Mouse (Mus musculus) lung, adult 2 months (tissue): ENCODE results near the gene Ttf1. TPM values are rescaled to one million over a fixed set of nuclear protein-coding genes. Genes with fewer than 3 reads are reported as not detected.
"Not testable (repeated sequence)": the region's sequence is repeated elsewhere in the genome, so short reads cannot be mapped to it uniquely, and the experiment has no call there.

Experiments used
- DNase-seq: peaks from one replicate; pipeline ENCODE4 v3.0.0; 2022
- H3K4me1 ChIP-seq: fragments of 200-500 bp; 2 replicates; pipeline ENCODE4 v1.6.1; 2011; ENCODE audit warnings: low read length; ENCODE audit not compliant: control insufficient read depth, insufficient read depth
- H3K4me3 ChIP-seq: fragments of 200-500 bp; replicated peaks from 2 replicates; pipeline ENCODE3; 2011; ENCODE audit warnings: low read depth, mild to moderate bottlenecking, control low read depth, low read length; ENCODE audit errors: extremely low read depth
- CTCF ChIP-seq: fragments of 200-500 bp; IDR thresholded peaks from 2 replicates; pipeline ENCODE4 v1.5.1; 2011; ENCODE audit warnings: mild to moderate bottlenecking, low read length, control low read depth; ENCODE audit not compliant: insufficient read depth
- POLR2A ChIP-seq: fragments of 200-500 bp; IDR thresholded peaks from 2 replicates; pipeline ENCODE4 v1.6.1; 2011; ENCODE audit warnings: low read depth, mild to moderate bottlenecking, control low read depth, low read length, borderline replicate concordance; ENCODE audit errors: extremely low read depth
- WGBS: fragments of 180-500 bp; shearing (Covaris S2); methylation state at CpG from one replicate; pipeline ENCODE4 v1.1.7; 2018; 5-methylcytosine and 5-hydroxymethylcytosine counted together
- polyA plus RNA-seq: library from polyadenylated mRNA; depleted of rRNA; stranded (reverse); fragments of >200 nt; gene quantifications from 2 replicates; pipeline ENCODE4 v1.2.3, GENCODE M21; 2012

The Ttf1 gene
- polyA plus RNA-seq, 1 experiment: 7.2 TPM

DNA sequence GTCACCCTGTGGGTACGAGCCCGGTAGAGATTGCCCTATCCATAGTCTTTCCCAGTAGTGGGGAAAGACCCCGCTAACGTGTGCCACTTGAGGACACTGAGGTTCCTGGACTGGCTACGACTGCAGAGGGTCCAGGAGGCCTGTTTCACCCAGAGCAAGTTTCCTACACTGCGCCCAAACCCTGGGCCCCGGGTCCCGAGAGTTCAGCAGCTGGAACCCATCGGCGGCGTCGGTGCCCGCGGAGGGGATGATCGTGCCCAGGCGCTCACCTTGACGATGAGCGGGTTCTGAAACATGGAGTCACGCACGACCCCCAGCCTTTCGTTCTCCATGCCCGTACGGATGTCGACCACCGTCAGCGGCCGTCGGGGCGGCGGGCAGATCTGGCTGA is 5.5 kb upstream of the Ttf1 start:
- DNase-seq: no peak
- peak overlapping the region; percentile 91 for H3K4me3 ChIP-seq
- 2% methylated on average over 30 of the region's 30 CpGs for WGBS
- no peak for TF ChIP-seq POLR2A
- no peak for TF ChIP-seq CTCF
- H3K4me1 ChIP-seq: peaks cover 13% of the 10 kb centered on the region

GRCm38 (mm10) chr2:29054991-29055390 is 5.1 kb upstream of the Ttf1 start, which contains the start of gene Cfap77:
TSS of gene Cfap77 (minus strand) at chr2:29055066.
- WGBS: under 1% methylated on average over 25 of the region's 25 CpGs
- Histone ChIP-seq H3K4me1 (peaks cover 13% of the 10 kb centered on the region), H3K4me3 (peak within 1 kb of the TSS; percentile 91)
- peak; percentile 69 for DNase-seq
- TF ChIP-seq POLR2A (no peak), CTCF (no peak)

- no peak for DNase-seq
- WGBS: 93% methylated on average over 6 of the region's 6 CpGs
- H3K4me3 ChIP-seq: no peak overlapping the region
- TF ChIP-seq POLR2A (no peak), CTCF (no peak)
- H3K4me1 ChIP-seq: no peaks in the 10 kb centered on the region
Observed at GRCm38 (mm10) chr2:29065796-29066195, 5.7 kb downstream of the Ttf1 start.

DNA sequence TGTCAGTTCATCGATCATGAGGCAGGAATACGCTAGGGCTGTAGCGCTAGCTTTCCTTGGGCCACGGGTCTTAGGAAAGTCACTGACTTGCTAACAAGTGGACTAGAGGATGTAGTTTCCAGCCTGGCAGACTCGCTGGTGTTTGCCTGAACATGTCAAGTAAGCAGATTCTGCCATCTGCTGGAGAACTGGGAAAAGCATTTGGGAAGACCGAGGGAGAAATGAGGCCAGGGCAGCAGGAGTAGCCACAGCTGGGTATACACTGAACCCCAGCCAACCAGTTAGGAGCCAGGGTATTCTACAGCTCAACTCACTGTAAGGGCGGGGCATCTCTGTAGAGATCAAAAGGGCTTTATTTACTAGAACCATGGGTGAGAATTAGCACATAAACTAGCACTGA is 6.3 kb downstream of the Ttf1 start:
- Histone ChIP-seq H3K4me1 (no peaks in the 10 kb centered on the region), H3K4me3 (no peak overlapping the region)
- WGBS: 53% methylated on average over 7 of the region's 7 CpGs
- TF ChIP-seq POLR2A (no peak), CTCF (0 out of 2 replicates have a peak, but pooled peaks have one; percentile 2)
- DNase-seq: no peak

DNA sequence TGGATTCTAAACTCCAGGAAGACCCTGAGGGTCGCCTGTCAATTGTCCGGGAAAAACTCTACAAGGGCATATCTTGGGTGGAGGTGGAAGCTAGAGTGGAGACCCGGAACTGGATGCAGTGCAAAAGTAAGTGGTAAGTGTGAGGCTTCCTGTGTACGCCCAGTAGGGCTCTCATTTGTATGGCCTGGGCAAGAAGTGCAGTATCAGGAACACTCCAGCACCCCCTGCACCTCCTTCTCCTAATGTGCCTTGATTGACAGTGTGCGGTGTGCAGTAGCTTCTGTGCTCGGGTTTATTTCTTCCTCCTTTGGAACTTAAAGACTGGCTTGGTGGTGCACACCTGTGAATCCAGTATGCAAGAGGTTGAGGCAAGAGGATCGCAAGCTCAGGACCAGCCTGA is 14.6 kb downstream of the Ttf1 start:
- no peak for TF ChIP-seq CTCF
- TF ChIP-seq POLR2A: no peak
- 93% methylated on average over 7 of the region's 7 CpGs for WGBS
- no peak for DNase-seq
- no peak overlapping the region for H3K4me3 ChIP-seq
- H3K4me1 ChIP-seq: no peaks in the 10 kb centered on the region

DNA sequence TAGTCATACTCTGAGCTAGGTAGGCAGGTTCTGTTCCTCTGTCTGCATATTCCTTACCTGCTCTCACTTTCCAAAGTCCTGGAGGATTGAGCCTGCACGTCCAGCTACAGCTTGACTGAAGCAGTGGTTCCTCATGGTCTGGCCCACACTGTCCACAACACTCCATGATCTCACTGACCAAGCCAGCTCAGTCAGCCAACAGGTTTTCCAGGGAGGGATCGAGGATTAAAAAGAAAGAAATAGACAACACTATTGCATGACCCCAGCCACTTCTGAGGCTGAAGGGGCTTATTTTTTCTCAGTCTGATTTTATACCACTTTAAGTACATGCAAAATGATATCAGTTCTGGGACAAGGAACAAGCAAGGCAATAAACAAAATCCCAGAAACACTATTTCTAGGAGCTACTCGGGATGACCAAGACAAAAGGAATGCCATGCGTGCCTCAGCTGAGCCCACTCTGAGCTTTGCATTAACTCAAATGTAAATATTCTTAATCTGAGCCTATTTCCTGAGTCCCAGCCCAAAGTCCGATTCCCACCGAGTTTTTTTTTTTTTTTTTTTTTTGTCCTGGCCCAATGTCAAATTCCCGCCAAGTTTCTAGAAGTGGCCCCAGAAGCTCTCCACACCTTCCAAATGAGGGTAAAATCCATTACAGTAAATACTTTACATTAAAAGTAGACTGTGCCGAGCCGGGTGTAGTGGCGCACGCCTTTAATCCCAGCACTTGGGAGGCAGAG is 15.4 kb downstream of the Ttf1 start:
- TF ChIP-seq POLR2A (no peak), CTCF (no peak)
- H3K4me3 ChIP-seq: no peak overlapping the region
- WGBS: 66% methylated on average over 11 of the region's 11 CpGs

GRCm38 (mm10) chr2:29076226-29076625 is 16.2 kb downstream of the Ttf1 start:
- no peaks in the 10 kb centered on the region for H3K4me1 ChIP-seq
- WGBS: 82% methylated on average over 2 of the region's 2 CpGs
- no peak for TF ChIP-seq CTCF
- TF ChIP-seq POLR2A: no peak
- no peak overlapping the region for H3K4me3 ChIP-seq
- DNase-seq: no peak

More for the DNA sequence above, 15.4 kb downstream of the Ttf1 start:
- DNase-seq: no peak
- no peaks in the 10 kb centered on the region for H3K4me1 ChIP-seq

GRCm38 (mm10) chr2:29081965-29082364 is 21.9 kb downstream of the Ttf1 start:
- 71% methylated on average over 3 of the region's 3 CpGs for WGBS
- TF ChIP-seq CTCF (no peak), POLR2A (no peak)
- Histone ChIP-seq H3K4me3 (no peak overlapping the region), H3K4me1 (no peaks in the 10 kb centered on the region)
- no peak for DNase-seq

DNA sequence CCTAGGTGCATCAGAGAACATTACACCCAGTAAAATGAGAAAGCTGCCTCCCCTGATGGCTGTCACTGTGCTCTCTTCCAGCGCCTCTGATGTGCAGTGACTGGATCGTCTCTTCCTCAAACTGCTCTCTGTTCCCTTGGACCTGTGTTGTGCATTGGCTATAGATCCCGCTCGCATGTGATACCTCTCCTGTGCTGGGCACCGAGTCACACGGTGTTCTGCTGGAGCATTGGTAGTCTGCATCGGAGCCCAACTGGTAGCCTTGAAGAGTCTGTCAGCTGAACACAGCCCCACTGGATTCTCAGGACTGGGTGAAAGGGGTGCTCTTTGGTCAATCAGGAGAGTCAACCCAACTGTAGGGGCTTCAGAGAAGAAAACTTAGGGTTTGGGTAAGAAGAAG is 26.0 kb downstream of the Ttf1 start:
- H3K4me3 ChIP-seq: no peak overlapping the region
- DNase-seq: no peak
- WGBS: 98% methylated on average over 7 of the region's 7 CpGs
- no peaks in the 10 kb centered on the region for H3K4me1 ChIP-seq
- no peak for TF ChIP-seq POLR2A
- no peak for TF ChIP-seq CTCF

DNA sequence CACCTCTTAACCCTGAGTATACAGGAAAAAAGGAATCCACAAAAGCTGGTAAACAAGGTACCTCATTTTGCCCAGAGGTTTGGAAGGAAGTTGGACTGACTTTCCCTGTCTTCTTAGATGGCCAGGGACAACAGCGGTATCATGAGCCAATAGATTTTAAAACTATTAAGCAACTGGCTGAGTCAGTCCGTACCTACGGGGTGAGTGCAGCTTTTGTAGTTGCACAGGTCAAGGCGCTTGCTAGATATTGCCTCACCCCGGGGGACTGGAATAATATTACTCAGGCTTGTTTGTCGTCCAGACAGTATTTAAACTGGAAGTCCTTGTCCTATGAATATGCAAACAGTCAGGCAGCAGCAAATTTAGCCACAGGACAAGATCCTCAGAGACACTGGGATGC is 29.2 kb downstream of the Ttf1 start:
- not testable (repeated sequence) for H3K4me3 ChIP-seq, H3K4me1 ChIP-seq, DNase-seq
- WGBS: 70% methylated on average over 6 of the region's 6 CpGs

DNA sequence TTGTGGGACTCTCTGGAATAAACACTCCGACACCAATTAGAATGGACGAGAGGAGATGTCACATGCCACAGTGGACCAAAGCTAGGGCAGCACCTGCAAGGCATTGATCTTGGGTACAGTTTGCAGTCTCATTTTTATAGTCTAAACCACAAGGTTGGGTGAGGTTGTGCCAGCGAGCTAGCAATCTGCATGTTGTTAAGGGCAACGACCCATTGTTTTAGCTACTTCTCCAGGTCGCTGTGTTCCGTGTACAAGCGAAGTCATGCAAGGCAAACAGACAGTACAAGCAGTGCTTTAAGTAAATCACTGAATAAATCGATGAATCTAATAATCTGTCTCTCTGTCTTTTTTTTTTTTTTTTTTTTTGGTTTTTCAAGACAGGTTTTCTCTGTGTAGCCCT is 35.6 kb downstream of the Ttf1 start:
- 79% methylated on average over 8 of the region's 8 CpGs for WGBS

More for the DNA sequence above, 35.6 kb downstream of the Ttf1 start:
- Histone ChIP-seq H3K4me3 (no peak overlapping the region), H3K4me1 (no peaks in the 10 kb centered on the region)
- no peak for DNase-seq
- TF ChIP-seq CTCF (no peak), POLR2A (no peak)
